Mouse (Mus musculus): ENCODE data around the gene Irx6. TPM values are rescaled to one million over a fixed set of nuclear protein-coding genes. Genes with fewer than 3 reads are reported as not detected.

The Irx6 gene
- polyA plus RNA-seq, 1 experiment, result 3.4 TPM

DNA sequence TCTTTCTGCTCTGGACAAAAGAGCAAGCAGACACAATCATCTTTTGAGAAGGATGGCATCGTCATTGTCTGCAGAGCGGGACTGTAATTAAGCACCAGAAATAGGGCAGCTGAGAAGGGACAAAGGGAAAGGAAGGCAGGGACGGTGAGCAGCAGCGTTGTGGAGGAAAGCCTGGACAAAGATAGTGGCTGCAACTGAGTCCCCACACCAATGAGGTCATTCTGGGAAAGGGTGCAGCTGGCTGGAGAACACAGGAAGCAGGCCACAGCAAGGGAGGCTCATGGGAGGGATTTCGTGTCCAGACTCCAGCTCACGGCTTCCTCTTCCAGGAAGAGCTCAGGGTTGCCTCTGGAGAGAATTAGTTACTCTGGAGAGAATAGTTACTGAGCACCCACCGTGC lies 49.9 kb downstream of the Irx6 start:
- peak; percentile 51 for DNase-seq (ENCODE audit: low read depth)
- TF ChIP-seq POLR2A (IDR thresholded peaks at IDR 0.05; ENCODE audit: borderline replicate concordance, extremely low read depth, insufficient read depth, insufficient read length, poor library complexity, severe bottlenecking) (no peak), CTCF (IDR thresholded peaks at IDR 0.05; ENCODE audit: borderline replicate concordance, extremely low read depth, insufficient read depth, insufficient read length) (no peak)

- no peak for DNase-seq (ENCODE audit: low read depth)
- TF ChIP-seq POLR2A (IDR thresholded peaks at IDR 0.05; ENCODE audit: borderline replicate concordance, extremely low read depth, insufficient read depth, insufficient read length, poor library complexity, severe bottlenecking), result no peak
- TF ChIP-seq CTCF (IDR thresholded peaks at IDR 0.05; ENCODE audit: borderline replicate concordance, extremely low read depth, insufficient read depth, insufficient read length), result no peak
Observed at GRCm38 (mm10) chr8:92724359-92724758, 50.3 kb downstream of the Irx6 start.

Other genes with a start within 250 kb of the Irx6 start
- 22.0 and 29.7 TPM in 2 replicates for gene Mmp2, start 153.0 kb downstream of the Irx6 start, polyA plus RNA-seq (2012; rRNA removed)
- gene Lpcat2, start 181.1 kb downstream of the Irx6 start, polyA plus RNA-seq (2012; rRNA removed), result 6.7 and 7.0 TPM in 2 replicates
- gene Capns2, start 227.1 kb downstream of the Irx6 start, polyA plus RNA-seq (2012; rRNA removed), result 1.2 and 2.6 TPM in 2 replicates

Data from brain, embryonic 14.5 days (tissue).